Mouse (Mus musculus) frontal cortex, postnatal 14 days (tissue): ENCODE data around the gene Olfr1288.

Experiments
- DNase-seq, 2 experiments: peaks; one replicate each; pipeline ENCODE4 v3.0.0; 2022; ENCODE audit warnings: low spot score in 2 of 2

The Olfr1288 gene

DNA sequence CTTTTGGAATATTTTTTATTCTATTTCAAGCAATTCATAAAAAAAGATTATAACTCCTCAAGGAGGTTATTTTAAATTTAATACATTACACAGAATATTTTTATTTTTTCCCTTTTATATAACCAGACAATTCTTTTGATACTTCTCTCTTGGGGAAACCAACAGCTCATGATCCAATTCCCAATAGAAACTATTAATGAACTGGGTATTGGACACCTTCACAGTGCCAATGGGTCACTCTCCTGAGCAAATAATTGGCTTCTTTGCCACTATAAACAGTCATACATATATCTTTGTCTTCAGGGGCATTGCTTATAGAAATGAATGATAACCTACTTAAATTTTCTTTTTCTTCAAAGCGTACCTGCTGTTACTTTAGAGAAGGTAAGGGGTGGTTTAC lies at the start of gene Olfr1288:
Olfr1288 (plus strand) TSS at position 301 of the 400 bp plus-strand sequence.
- DNase-seq, result no peak

DNA sequence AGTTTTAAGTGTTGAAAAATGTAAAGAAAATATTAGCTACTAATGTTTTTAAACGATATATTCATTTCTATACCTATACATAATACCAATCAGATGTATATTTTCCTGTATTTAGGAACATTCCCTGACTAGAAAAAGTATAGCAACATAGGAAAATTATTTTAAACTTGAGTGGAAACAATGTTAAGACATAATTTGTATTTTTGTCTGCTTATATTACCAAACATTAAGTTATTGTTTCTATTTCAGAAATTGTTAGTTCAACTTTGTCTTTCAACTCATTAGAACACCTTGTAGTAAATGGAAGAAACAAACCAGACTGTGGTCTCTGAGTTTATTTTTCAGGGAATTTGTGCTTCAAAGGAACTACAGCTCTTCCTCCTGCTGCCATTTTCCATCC lies 25.1 kb upstream of the Olfr1288 start, which contains the start of gene Olfr1287:
Olfr1287 (plus strand) TSS at position 301 of the 400 bp plus-strand sequence.
- no peak for DNase-seq

DNA sequence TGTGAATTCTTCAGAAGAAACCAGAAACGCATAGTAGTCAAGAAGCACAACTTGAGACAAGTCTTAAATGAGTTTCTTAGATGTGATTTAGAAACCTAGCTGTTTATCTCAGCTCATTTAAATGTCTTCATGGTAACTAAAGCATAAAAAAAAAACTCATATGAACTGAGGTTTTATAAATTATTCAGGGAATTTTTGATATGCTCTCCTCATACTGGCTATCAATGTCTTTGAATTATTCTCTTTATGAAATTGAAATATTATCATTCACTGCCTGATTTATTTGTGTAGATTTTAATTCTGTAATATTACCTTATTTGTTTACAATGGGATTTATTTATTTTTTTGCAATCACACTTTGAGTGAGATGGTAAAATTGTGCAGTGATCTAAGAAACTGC lies 6.6 kb downstream of the Olfr1288 start, which contains the start of gene Olfr1289:
Olfr1289 (plus strand) TSS at position 301 of the 400 bp plus-strand sequence.
- no peak for DNase-seq

DNA sequence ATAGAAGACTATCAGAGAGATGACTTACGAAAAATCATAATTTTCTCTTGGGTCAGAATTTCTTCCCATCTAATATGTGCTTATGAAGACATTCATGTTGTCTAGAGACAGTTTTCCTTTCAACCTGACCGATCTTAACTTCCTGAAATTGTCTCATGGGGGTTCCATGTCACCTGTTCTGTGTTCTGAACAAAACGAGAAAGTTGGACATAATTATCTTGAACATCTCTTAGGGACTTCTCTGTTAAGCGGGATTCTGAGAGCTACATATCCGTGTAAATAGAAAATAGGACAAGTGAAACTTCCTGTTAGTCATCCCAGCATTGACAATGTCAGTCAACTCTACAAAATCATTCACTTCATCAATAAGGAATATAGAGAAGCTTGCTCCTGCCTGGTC lies 19.8 kb downstream of the Olfr1288 start, which contains the start of gene Olfr1290:
Olfr1290 (minus strand) TSS at position 101 of the 400 bp plus-strand sequence.
- DNase-seq, result no peak

DNA sequence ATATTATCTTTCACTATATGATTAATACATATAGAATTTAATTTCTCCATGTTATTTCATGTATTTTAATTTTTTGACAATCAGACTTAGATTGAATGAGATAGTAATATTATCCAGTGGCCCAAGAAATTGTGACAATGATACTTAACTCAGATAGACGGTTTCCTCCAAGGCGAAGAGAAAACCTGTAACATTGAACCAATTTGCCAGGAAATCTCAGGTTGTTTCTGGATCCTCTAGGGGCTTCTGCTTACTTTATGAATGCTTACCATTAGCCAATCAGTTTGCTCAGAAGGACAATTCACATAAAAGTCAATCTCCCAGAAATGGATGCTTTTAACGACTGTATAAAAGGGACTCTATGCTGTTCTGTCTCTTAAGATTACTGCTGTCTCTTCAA lies 23.0 kb downstream of the Olfr1288 start, which contains the start of gene Olfr1291-ps1:
Olfr1291-ps1 (plus strand) TSS at position 301 of the 400 bp plus-strand sequence.
- no peak for DNase-seq

DNA sequence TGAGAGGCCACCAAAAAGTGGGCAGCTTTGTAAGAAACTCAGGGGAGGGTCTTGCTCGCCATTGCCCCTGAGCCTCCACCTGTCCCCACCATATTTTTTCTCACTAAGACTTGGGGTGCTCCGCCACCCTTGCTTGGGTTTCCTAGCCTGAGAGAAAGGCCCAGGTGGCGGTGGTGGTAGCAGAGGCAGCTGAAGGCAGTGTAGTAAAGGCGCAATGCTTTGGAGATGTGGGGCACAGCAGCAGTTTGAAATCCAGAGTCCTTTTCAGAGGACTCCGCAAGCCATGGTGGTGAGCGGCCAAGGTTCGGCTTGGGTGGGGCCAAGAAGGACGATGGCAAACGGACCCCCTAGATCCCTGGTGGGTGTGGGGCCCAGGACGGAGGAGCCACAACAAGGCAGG lies 43.5 kb downstream of the Olfr1288 start:
- no peak for DNase-seq

DNA sequence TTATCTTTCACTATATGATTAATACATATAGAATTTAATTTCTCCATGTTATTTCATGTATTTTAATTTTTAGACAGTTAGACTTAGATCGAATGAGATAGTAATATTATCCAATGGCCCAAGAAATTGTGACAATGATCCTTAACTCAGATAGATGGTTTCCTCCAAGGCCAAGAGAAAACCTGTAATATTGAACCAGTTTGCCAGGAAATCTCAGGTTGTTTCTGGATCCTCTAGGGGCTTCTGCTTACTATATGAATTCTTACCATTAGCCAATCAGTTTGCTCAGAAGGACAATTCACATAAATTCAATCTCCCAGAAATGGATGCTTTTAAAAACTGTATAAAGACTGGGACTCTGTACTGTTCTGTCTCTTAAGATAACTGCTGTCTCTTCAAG lies 51.0 kb downstream of the Olfr1288 start, which contains the start of gene Olfr1293-ps:
Olfr1293-ps (plus strand) TSS at position 301 of the 400 bp plus-strand sequence.
- no peak for DNase-seq
